Mouse (Mus musculus) lung, embryonic 16.5 days (tissue): ENCODE measurements around the gene Gpc1. TPM values are rescaled to one million over a fixed set of nuclear protein-coding genes. Genes with fewer than 3 reads are reported as not detected.

Source experiments
- ATAC-seq: fragments of 200-750 bp; cut with Nextera tagmentation; 2 replicates; pipeline ENCODE4 v1.8.0; 2017; ENCODE audit warnings: low read depth, mild to moderate bottlenecking, moderate library complexity
- H3K27ac ChIP-seq: fragments of 300-500 bp; sonication (generic); 2 replicates; pipeline ENCODE4 v1.5.1; 2014; ENCODE audit warnings: mild to moderate bottlenecking, control low read depth, low read length
- H3K27me3 ChIP-seq: fragments of 300-500 bp; sonication (generic); 2 replicates; pipeline ENCODE4 v1.6.1; 2014; ENCODE audit warnings: low read depth, low read length, mixed read lengths; ENCODE audit not compliant: control insufficient read depth, insufficient read depth
- H3K36me3 ChIP-seq: fragments of 300-500 bp; sonication (generic); 2 replicates; pipeline ENCODE4 v1.6.1; 2014; ENCODE audit warnings: low read length; ENCODE audit not compliant: control insufficient read depth, insufficient read depth
- H3K4me1 ChIP-seq: fragments of 300-500 bp; sonication (generic); replicated peaks from 2 replicates; pipeline ENCODE4 v1.6.1; 2014; ENCODE audit warnings: low read length, mixed read lengths; ENCODE audit not compliant: control insufficient read depth, insufficient read depth
- H3K4me2 ChIP-seq: fragments of 300-500 bp; sonication (generic); 2 replicates; pipeline ENCODE4 v1.6.1; 2014; ENCODE audit warnings: low read depth, low read length, control low read depth
- H3K4me3 ChIP-seq: fragments of 300-500 bp; sonication (generic); 2 replicates; pipeline ENCODE4 v1.5.1; 2014; ENCODE audit warnings: mild to moderate bottlenecking, low read length, control low read depth
- H3K9ac ChIP-seq: fragments of 300-500 bp; sonication (generic); 2 replicates; pipeline ENCODE4 v1.6.1; 2014; ENCODE audit warnings: low read length, control low read depth
- H3K9me3 ChIP-seq: fragments of 300-500 bp; sonication (generic); 2 replicates; pipeline ENCODE4 v1.6.1; 2016; ENCODE audit warnings: low read length; ENCODE audit not compliant: control insufficient read depth
- WGBS: fragments of 180-500 bp; shearing (Covaris S2); extraction: QIAGEN DNeasy Blood & Tissue Kit; methylation state at CpG from one replicate; pipeline ENCODE4 v1.1.7; 2014; 5-methylcytosine and 5-hydroxymethylcytosine counted together
- polyA plus RNA-seq: library from polyadenylated mRNA; unstranded; fragments of >200 nt; fragmentation: Nextera tagmentation; extraction: Ambion mirVana; gene quantifications from 2 replicates; pipeline ENCODE4 v1.2.1, GENCODE M21; 2015

The Gpc1 gene
- polyA plus RNA-seq = 25.2 and 27.7 TPM in 2 replicates

GRCm38 (mm10) chr1:92831188-92832001, at the start of gene Gpc1:
TSS of gene Gpc1 (plus strand) at chr1:92831645.
- ATAC-seq = peak; percentile 85
- Histone ChIP-seq H3K4me1 (peaks cover 13% of the 10 kb centered on the region), H3K4me2 (peak within 1 kb of the TSS; percentile 94), H3K4me3 (peak within 1 kb of the TSS; percentile 71), H3K9ac (peak within 1 kb of the TSS; percentile 81), H3K27me3 (peaks cover 4% of the 10 kb centered on the region), H3K9me3 (no peaks in the 10 kb centered on the region), H3K36me3 (no peaks in the 10 kb centered on the region), H3K27ac (peak within 1 kb of the TSS; percentile 84)
- under 1% methylated on average over 56 of the region's 99 CpGs for WGBS

DNA sequence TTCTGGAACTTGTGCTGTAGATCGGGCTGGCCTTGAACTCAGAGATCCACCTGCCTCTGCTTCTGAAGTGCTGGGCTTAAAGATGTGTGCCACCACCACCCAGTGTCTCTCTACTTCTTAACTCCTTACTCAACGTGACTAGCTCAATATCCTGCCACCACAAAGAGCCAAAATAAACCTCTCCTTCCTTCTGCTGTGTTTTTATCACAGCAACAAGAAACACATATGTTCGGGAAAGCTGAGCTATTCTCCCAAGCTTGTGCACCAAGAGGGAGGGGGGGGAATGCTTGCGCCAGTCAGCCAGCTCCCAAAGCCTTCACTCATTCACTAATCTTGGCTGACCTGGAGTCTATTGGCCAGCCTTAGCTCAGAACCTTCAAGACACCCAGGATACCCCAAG, 49.6 kb upstream of the Gpc1 start:
- no peak overlapping the region for H3K9ac ChIP-seq
- H3K9me3 ChIP-seq = no peaks in the 10 kb centered on the region
- WGBS = 77% methylated on average over 4 of the region's 4 CpGs
- no peak overlapping the region for H3K4me2 ChIP-seq
- H3K27ac ChIP-seq = no peak overlapping the region
- no peak overlapping the region for H3K4me3 ChIP-seq
- no peaks in the 10 kb centered on the region for H3K36me3 ChIP-seq
- ATAC-seq = no peak
- H3K4me1 ChIP-seq = no peaks in the 10 kb centered on the region; the same call in 1 of the 2 replicates
- H3K27me3 ChIP-seq = no peaks in the 10 kb centered on the region

DNA sequence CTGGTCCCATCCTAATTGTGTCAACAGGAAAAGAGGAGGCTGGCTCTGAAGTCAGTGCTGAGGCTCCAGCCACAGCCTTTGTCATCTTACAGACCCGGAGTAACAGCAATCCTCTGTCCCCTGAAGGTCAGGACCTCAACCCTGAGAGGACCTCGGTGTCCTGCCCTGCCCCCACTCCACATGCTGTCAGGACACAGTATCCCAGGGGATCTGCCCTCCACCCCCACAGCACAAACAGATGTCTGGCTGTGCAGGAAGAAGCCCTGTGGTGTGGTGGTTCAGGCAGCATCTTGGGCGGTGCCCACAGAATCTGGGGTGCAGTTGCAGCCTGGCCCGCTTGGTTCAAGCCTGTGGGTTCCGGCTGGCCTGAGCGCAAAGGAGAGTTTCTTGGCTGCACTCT, 48.9 kb upstream of the Gpc1 start:
- Histone ChIP-seq H3K27ac (no peak overlapping the region), H3K4me1 (no peaks in the 10 kb centered on the region; the same call in 1 of the 2 replicates), H3K9me3 (no peaks in the 10 kb centered on the region), H3K27me3 (no peaks in the 10 kb centered on the region), H3K9ac (no peak overlapping the region), H3K36me3 (no peaks in the 10 kb centered on the region), H3K4me2 (no peak overlapping the region), H3K4me3 (no peak overlapping the region)
- WGBS = 58% methylated on average over 6 of the region's 6 CpGs
- no peak for ATAC-seq

GRCm38 (mm10) chr1:92787221-92787620, 44.2 kb upstream of the Gpc1 start:
- WGBS = 39% methylated on average over 8 of the region's 8 CpGs
- H3K4me3 ChIP-seq = no peak overlapping the region
- H3K9ac ChIP-seq = no peak overlapping the region
- H3K9me3 ChIP-seq = no peaks in the 10 kb centered on the region
- peaks cover 11% of the 10 kb centered on the region for H3K4me1 ChIP-seq
- H3K27ac ChIP-seq = no peak overlapping the region
- peak; percentile 46 for ATAC-seq
- H3K4me2 ChIP-seq = no peak overlapping the region
- no peaks in the 10 kb centered on the region for H3K27me3 ChIP-seq
- H3K36me3 ChIP-seq = no peaks in the 10 kb centered on the region

- Histone ChIP-seq H3K27me3 (no peaks in the 10 kb centered on the region), H3K36me3 (no peaks in the 10 kb centered on the region), H3K9ac (no peak overlapping the region), H3K9me3 (no peaks in the 10 kb centered on the region), H3K4me1 (peaks cover 11% of the 10 kb centered on the region), H3K4me3 (no peak overlapping the region), H3K27ac (no peak overlapping the region), H3K4me2 (no peak overlapping the region)
- no peak for ATAC-seq
- 81% methylated on average over 7 of the region's 7 CpGs for WGBS
Observed at GRCm38 (mm10) chr1:92788049-92788448, 43.4 kb upstream of the Gpc1 start.

DNA sequence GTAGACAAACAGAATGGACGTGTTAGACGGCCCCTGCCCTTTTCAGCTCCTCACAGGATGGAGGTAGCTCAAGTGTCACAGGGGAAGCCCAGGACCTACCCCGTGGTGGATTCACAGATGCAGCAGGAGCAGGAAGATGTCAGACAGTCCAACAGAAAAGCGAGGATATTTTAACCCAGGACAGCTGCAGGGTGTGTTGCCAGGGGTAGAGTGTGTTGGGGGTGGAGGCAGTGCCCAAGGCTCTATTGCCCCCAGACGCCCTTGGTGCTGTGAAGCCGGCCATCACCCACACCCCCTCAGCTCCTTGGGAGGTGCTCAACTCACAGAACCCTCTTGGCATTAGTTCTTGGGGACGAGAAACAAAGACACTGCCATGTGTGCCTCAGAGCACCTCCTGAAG, 40.8 kb upstream of the Gpc1 start:
- peak overlapping the region; percentile 34 for H3K9ac ChIP-seq

GRCm38 (mm10) chr1:92791070-92791831, 40.2 kb upstream of the Gpc1 start:
- Histone ChIP-seq H3K4me3 (no peak overlapping the region), H3K27me3 (no peaks in the 10 kb centered on the region), H3K9ac (peak overlapping the region; percentile 34), H3K4me1 (peaks cover 11% of the 10 kb centered on the region), H3K27ac (no peak overlapping the region), H3K9me3 (no peaks in the 10 kb centered on the region), H3K36me3 (no peaks in the 10 kb centered on the region), H3K4me2 (peak overlapping the region; percentile 29)
- ATAC-seq = peak; percentile 84
- 3% methylated on average over 10 of the region's 10 CpGs for WGBS

More for the DNA sequence above, 40.8 kb upstream of the Gpc1 start:
- Histone ChIP-seq H3K36me3 (no peaks in the 10 kb centered on the region), H3K4me2 (peak overlapping the region; percentile 29), H3K4me3 (no peak overlapping the region), H3K27ac (no peak overlapping the region), H3K27me3 (no peaks in the 10 kb centered on the region), H3K9me3 (no peaks in the 10 kb centered on the region), H3K4me1 (peaks cover 11% of the 10 kb centered on the region)
- peak; percentile 17; the same call in 1 of the 2 replicates for ATAC-seq
- 22% methylated on average over 7 of the region's 7 CpGs for WGBS

DNA sequence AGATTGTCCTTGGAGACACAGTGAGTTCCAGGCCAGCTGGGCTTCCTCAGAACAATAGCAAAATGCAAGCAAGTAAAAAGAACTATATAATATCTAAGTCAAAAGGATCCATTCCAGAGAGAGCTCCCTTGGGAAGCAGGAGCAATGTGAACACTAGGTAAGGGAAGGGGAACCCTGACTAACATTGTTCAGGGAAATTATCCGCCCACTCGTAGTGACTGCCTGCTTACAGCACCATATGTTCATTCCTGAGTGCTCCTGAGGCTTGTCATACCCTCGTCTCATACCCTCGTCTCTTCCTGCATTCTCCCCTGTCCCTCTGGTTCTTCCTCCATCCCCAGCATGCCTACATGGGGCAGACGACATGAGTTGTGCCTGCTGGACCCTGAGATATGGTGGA, 37.7 kb upstream of the Gpc1 start:
- no peaks in the 10 kb centered on the region for H3K27me3 ChIP-seq
- 59% methylated on average over 5 of the region's 5 CpGs for WGBS
- H3K4me1 ChIP-seq = peaks cover 11% of the 10 kb centered on the region
- H3K9ac ChIP-seq = no peak overlapping the region
- no peak overlapping the region for H3K4me3 ChIP-seq
- no peak overlapping the region for H3K27ac ChIP-seq
- no peak overlapping the region for H3K4me2 ChIP-seq
- ATAC-seq = no peak
- no peaks in the 10 kb centered on the region for H3K36me3 ChIP-seq
- H3K9me3 ChIP-seq = no peaks in the 10 kb centered on the region

GRCm38 (mm10) chr1:92798425-92798824, 33.0 kb upstream of the Gpc1 start:
- no peak overlapping the region for H3K27ac ChIP-seq
- H3K4me1 ChIP-seq = no peaks in the 10 kb centered on the region
- H3K4me2 ChIP-seq = no peak overlapping the region
- no peak for ATAC-seq
- no peak overlapping the region for H3K9ac ChIP-seq
- no peaks in the 10 kb centered on the region for H3K36me3 ChIP-seq
- no peaks in the 10 kb centered on the region for H3K9me3 ChIP-seq
- no peaks in the 10 kb centered on the region for H3K27me3 ChIP-seq
- H3K4me3 ChIP-seq = no peak overlapping the region
- WGBS = 61% methylated on average over 2 of the region's 2 CpGs
